ENCODE assay signal across 22 mouse cellular contexts in genomic region chr11:84255879-84256278, GRCm38 (mm10).
A peak's percentile ranks its signal among the peaks of the same experiment; 100 is the strongest.
DNase-seq lines count a peak whose midpoint lies in the region; ATAC-seq and TF ChIP-seq lines count a peak whose summit lies in the region.
"Had no signal": no experiment of that assay in that cellular context is flagged by ENCODE, and none has a peak within 500 bp of the region (broad histone marks: within the 10 kb centered on the region; RNA-seq: fewer than 3 reads in every experiment).

No protein-coding gene starts in this region.

- no peak overlapping the region for H3K4me2 ChIP-seq in intestine, embryonic 15.5 days (replicated peaks)
- H3K4me2 ChIP-seq in intestine, embryonic 16.5 days (ENCODE audit: low read depth, low read length): no peak overlapping the region
- no peak overlapping the region for H3K4me2 ChIP-seq in intestine, postnatal 0 days (replicated peaks; ENCODE audit: low read depth)

- DNase-seq in kidney, adult 8-10 months: no peak
- no peak for DNase-seq in heart, postnatal 36 days
- no peak for DNase-seq in embryo, embryonic 10 days (ENCODE audit: low spot score)
- DNase-seq in hindbrain, embryonic 10.5 days (ENCODE audit: low spot score): no peak
- DNase-seq: adrenal gland, adult 2 months; adrenal gland, adult 8-10 months; adrenal gland, postnatal 10 days; adrenal gland, postnatal 14 days; adrenal gland, postnatal 25 days; adrenal gland, postnatal 36 days; B cell, adult 2 months; cerebellum, adult 11 months; cerebellum, adult 11-12 months had no signal

- no peak overlapping the region for H3K9ac ChIP-seq in intestine, embryonic 15.5 days
- H3K9ac ChIP-seq in intestine, embryonic 16.5 days (ENCODE audit: low read depth, low read length): no peak overlapping the region
- H3K9ac ChIP-seq in intestine, postnatal 0 days (ENCODE audit: low read depth, low read length): no peak overlapping the region

- TF ChIP-seq CTCF in intestine, postnatal 0 days (IDR thresholded peaks at IDR 0.05; ENCODE audit: low read depth): no peak
- no peak for TF ChIP-seq CTCF in small intestine, adult 2 months (IDR thresholded peaks at IDR 0.05; ENCODE audit: extremely low read depth, insufficient read length, insufficient replicate concordance, low read depth, low read length)

- no peak for TF ChIP-seq POLR2A in small intestine, adult 2 months (IDR thresholded peaks at IDR 0.05; ENCODE audit: low read depth, low read length)

- no peak overlapping the region for H3K27ac ChIP-seq in intestine, embryonic 15.5 days
- 0 out of 2 replicates have a peak overlapping the region, but pooled peaks have one; percentile 58 for H3K27ac ChIP-seq in intestine, embryonic 16.5 days (ENCODE audit: low read length)
- peak overlapping the region; percentile 15; the same call in 1 of the 2 replicates for H3K27ac ChIP-seq in intestine, postnatal 0 days (ENCODE audit: low read depth, low read length)
- peak overlapping the region; percentile 35 for H3K27ac ChIP-seq in small intestine, adult 2 months (ENCODE audit: insufficient read depth, low read depth, low read length)
- no peak overlapping the region for H3K27ac ChIP-seq in hindbrain, embryonic 10.5 days

- intact Hi-C loops in heart, postnatal 36 days (cut with DNase I): no loop called here

- H3K4me1 ChIP-seq in intestine, embryonic 15.5 days (replicated peaks): no peaks in the 10 kb centered on the region
- peaks cover 2% of the 10 kb centered on the region for H3K4me1 ChIP-seq in intestine, embryonic 16.5 days (ENCODE audit: control insufficient read depth, insufficient read depth, low read length)
- H3K4me1 ChIP-seq in intestine, postnatal 0 days (replicated peaks; ENCODE audit: control insufficient read depth, insufficient read depth, low read length): no peaks in the 10 kb centered on the region
- H3K4me1 ChIP-seq in small intestine, adult 2 months (ENCODE audit: control insufficient read depth, insufficient read depth, insufficient read length, low read length): peaks cover 3% of the 10 kb centered on the region; the same call in 1 of the 2 replicates
- H3K4me1 ChIP-seq in hindbrain, embryonic 10.5 days (replicated peaks): no peaks in the 10 kb centered on the region

- H3K4me3 ChIP-seq in intestine, embryonic 15.5 days (replicated peaks): no peak overlapping the region
- no peak overlapping the region for H3K4me3 ChIP-seq in intestine, embryonic 16.5 days (ENCODE audit: low read length)
- H3K4me3 ChIP-seq in intestine, postnatal 0 days (ENCODE audit: low read depth, low read length): no peak overlapping the region
- no peak overlapping the region for H3K4me3 ChIP-seq in small intestine, adult 2 months (ENCODE audit: low read depth, low read length)
- H3K4me3 ChIP-seq in hindbrain, embryonic 10.5 days: no peak overlapping the region

- peak; percentile 91 for ATAC-seq in intestine, embryonic 15.5 days
- ATAC-seq in intestine, embryonic 16.5 days: peak; percentile 93
- ATAC-seq in intestine, postnatal 0 days: peak; percentile 83
- ATAC-seq: activated CD4-positive, CD25-positive, alpha-beta regulatory T cell, adult 4 months; CD4-positive, CD25-positive, alpha-beta regulatory T cell, adult 4 months; Patski had no signal

- no peaks in the 10 kb centered on the region for H3K36me3 ChIP-seq in intestine, embryonic 15.5 days
- 0 out of 2 replicates have a peak, but pooled peaks cover 3% of the 10 kb centered on the region for H3K36me3 ChIP-seq in intestine, embryonic 16.5 days (ENCODE audit: control insufficient read depth, insufficient read depth, low read length)
- peaks cover 13% of the 10 kb centered on the region; the same call in 1 of the 2 replicates for H3K36me3 ChIP-seq in intestine, postnatal 0 days (ENCODE audit: control insufficient read depth, insufficient read depth)
- peaks cover 2% of the 10 kb centered on the region; the same call in 1 of the 2 replicates for H3K36me3 ChIP-seq in small intestine, adult 2 months (ENCODE audit: control insufficient read depth, insufficient read depth, low read length)
- H3K36me3 ChIP-seq in hindbrain, embryonic 10.5 days: peaks cover 70% of the 10 kb centered on the region

- H3K9me3 ChIP-seq in intestine, embryonic 15.5 days: no peaks in the 10 kb centered on the region
- H3K9me3 ChIP-seq in intestine, embryonic 16.5 days (ENCODE audit: control insufficient read depth, low read length): no peaks in the 10 kb centered on the region
- no peaks in the 10 kb centered on the region for H3K9me3 ChIP-seq in intestine, postnatal 0 days (ENCODE audit: control insufficient read depth)
- no peaks in the 10 kb centered on the region for H3K9me3 ChIP-seq in hindbrain, embryonic 10.5 days
- H3K9me3 ChIP-seq: G1E had no signal

- WGBS in intestine, embryonic 15.5 days: 80% methylated on average over 4 of the region's 4 CpGs
- 68% methylated on average over 4 of the region's 4 CpGs for WGBS in intestine, embryonic 16.5 days
- WGBS in intestine, postnatal 0 days: 42% methylated on average over 4 of the region's 4 CpGs
- WGBS in small intestine, adult 2 months: 38% methylated on average over 4 of the region's 4 CpGs
- WGBS in hindbrain, embryonic 10.5 days: 93% methylated on average over 4 of the region's 4 CpGs

- no peaks in the 10 kb centered on the region for H3K27me3 ChIP-seq in intestine, embryonic 15.5 days (replicated peaks)
- H3K27me3 ChIP-seq in intestine, embryonic 16.5 days (replicated peaks; ENCODE audit: control insufficient read depth, insufficient read depth, low read length): no peaks in the 10 kb centered on the region
- H3K27me3 ChIP-seq in intestine, postnatal 0 days (replicated peaks; ENCODE audit: control insufficient read depth, insufficient read depth, low read length): no peaks in the 10 kb centered on the region
- no peaks in the 10 kb centered on the region for H3K27me3 ChIP-seq in small intestine, adult 2 months (ENCODE audit: control insufficient read depth, insufficient read depth, low read length)
- no peaks in the 10 kb centered on the region for H3K27me3 ChIP-seq in hindbrain, embryonic 10.5 days (ENCODE audit: insufficient read depth, poor library complexity, severe bottlenecking)
- H3K27me3 ChIP-seq: CH12.LX, Patski had no signal

Comparison
In these comparisons a context has a peak if more than half of its experiments do, and no peak if none do; other contexts are left out.
1. H3K27ac ChIP-seq: peak in intestine, embryonic 16.5 days (single experiment), intestine, postnatal 0 days (single experiment) and small intestine, adult 2 months (single experiment); none in intestine, embryonic 15.5 days (single experiment) and hindbrain, embryonic 10.5 days (single experiment).
2. Peak in every context shown above with its lines, with median percentiles within 50 percentile points of each other: ATAC-seq.